Mouse (Mus musculus) myocyte (in vitro differentiated cells): ENCODE measurements around the gene Habp2. TPM values are rescaled to one million over a fixed set of nuclear protein-coding genes. Genes with fewer than 3 reads are reported as not detected.

Experiments
- H3K27me3 ChIP-seq: one replicate; pipeline ENCODE4 v1.6.1; 2011; ENCODE audit not compliant: control insufficient read depth, insufficient read depth, insufficient read length
- H3K36me3 ChIP-seq: one replicate; pipeline ENCODE4 v1.6.1; 2011; ENCODE audit not compliant: control insufficient read depth, insufficient read depth
- H3K4me2 ChIP-seq: one replicate; pipeline ENCODE4 v1.6.1; 2011; ENCODE audit warnings: low read depth, control low read depth
- H3K4me3 ChIP-seq: one replicate; pipeline ENCODE4 v1.5.1; 2011; ENCODE audit warnings: mild to moderate bottlenecking, control low read depth, moderate library complexity
- H3K79me2 ChIP-seq: one replicate; pipeline ENCODE4 v1.6.1; 2011; ENCODE audit not compliant: control insufficient read depth, insufficient read depth
- H3ac ChIP-seq: one replicate; pipeline ENCODE4 v1.6.1; 2011; ENCODE audit not compliant: control insufficient read depth, insufficient read length
- CEBPB ChIP-seq: IDR thresholded peaks from 2 replicates; pipeline ENCODE4 v1.6.1; 2011; ENCODE audit warnings: mild to moderate bottlenecking, moderate library complexity; ENCODE audit not compliant: poor library complexity, insufficient read depth, severe bottlenecking
- E2F4 ChIP-seq: IDR thresholded peaks from one replicate; pipeline ENCODE4 v1.6.1; 2011; ENCODE audit warnings: mild to moderate bottlenecking, control low read depth, moderate library complexity; ENCODE audit not compliant: insufficient read depth
- MAX ChIP-seq: IDR thresholded peaks from one replicate; pipeline ENCODE4 v1.6.1; 2011; ENCODE audit warnings: low read depth, mild to moderate bottlenecking, control low read depth
- MYOD1 ChIP-seq, 3 experiments: IDR thresholded peaks; one replicate each; pipeline ENCODE4 v1.6.1; 2011; ENCODE audit warnings: control low read depth in 2 of 3, low read depth in 2 of 3, mild to moderate bottlenecking in 2 of 3, moderate library complexity in 1 of 3; ENCODE audit not compliant: insufficient read length in 2 of 3, control insufficient read depth in 1 of 3
- MYOG ChIP-seq, 3 experiments: IDR thresholded peaks; one replicate each; pipeline ENCODE4 v1.6.1; 2011; ENCODE audit warnings: control low read depth in 2 of 3, low read depth in 2 of 3, mild to moderate bottlenecking in 2 of 3; ENCODE audit not compliant: insufficient read length in 2 of 3, control insufficient read depth in 1 of 3, insufficient read depth in 1 of 3
- POLR2A ChIP-seq: IDR thresholded peaks from one replicate; pipeline ENCODE4 v1.6.1; 2011; ENCODE audit warnings: low read depth, mild to moderate bottlenecking, control low read depth, moderate library complexity; ENCODE audit not compliant: insufficient read length
- POLR2AphosphoS2 ChIP-seq: IDR thresholded peaks from one replicate; pipeline ENCODE4 v1.6.1; 2011; ENCODE audit warnings: low read depth, control low read depth; ENCODE audit not compliant: insufficient read length
- REST ChIP-seq: IDR thresholded peaks from one replicate; pipeline ENCODE4 v1.6.1; 2011; ENCODE audit warnings: mild to moderate bottlenecking, control low read depth, moderate library complexity; ENCODE audit not compliant: insufficient read depth, insufficient read length
- SRF ChIP-seq: IDR thresholded peaks from one replicate; pipeline ENCODE4 v1.6.1; 2011; ENCODE audit warnings: low read depth; ENCODE audit not compliant: control insufficient read depth, insufficient read length
- TCF12 ChIP-seq: IDR thresholded peaks from one replicate; pipeline ENCODE4 v1.6.1; 2011; ENCODE audit warnings: mild to moderate bottlenecking, control low read depth; ENCODE audit not compliant: poor library complexity, insufficient read depth, severe bottlenecking
- TCF3 ChIP-seq: IDR thresholded peaks from one replicate; pipeline ENCODE4 v1.6.1; 2011; ENCODE audit warnings: low read depth, control low read depth; ENCODE audit not compliant: insufficient read length
- USF1 ChIP-seq: IDR thresholded peaks from one replicate; pipeline ENCODE4 v1.6.1; 2011; ENCODE audit warnings: low read depth, mild to moderate bottlenecking, control low read depth, moderate library complexity
- polyA plus RNA-seq: library from polyadenylated mRNA; unstranded; fragments of >200 nt; fragmentation: generic; extraction: Trizol; gene quantifications from one replicate; pipeline ENCODE4 v1.2.1, GENCODE M21; 2012; ENCODE audit warnings: missing spikeins

The Habp2 gene
- polyA plus RNA-seq, 1 experiment = 0.49 TPM

- no peak overlapping the region for H3K4me2 ChIP-seq
- H3ac ChIP-seq = no peak overlapping the region
- H3K4me3 ChIP-seq = no peak overlapping the region
- H3K79me2 ChIP-seq = no peaks in the 10 kb centered on the region
- H3K27me3 ChIP-seq = peaks cover 19% of the 10 kb centered on the region
- H3K36me3 ChIP-seq = no peaks in the 10 kb centered on the region
- no peak for TF ChIP-seq MYOG (IDR thresholded peaks at IDR 0.05; ENCODE audit: control insufficient read depth in 1 of 3, insufficient read depth in 1 of 3, insufficient read length in 2 of 3, low read depth in 2 of 3)
- no peak for TF ChIP-seq SRF
- TF ChIP-seq REST = no peak
- TF ChIP-seq POLR2A = no peak
- no peak for TF ChIP-seq CEBPB
- TF ChIP-seq TCF3 = no peak
- TF ChIP-seq MYOD1 (IDR thresholded peaks at IDR 0.05; ENCODE audit: control insufficient read depth in 1 of 3, insufficient read length in 2 of 3, low read depth in 2 of 3) = no peak
- no peak for TF ChIP-seq E2F4
- no peak for TF ChIP-seq USF1
- no peak for TF ChIP-seq TCF12
- no peak for TF ChIP-seq MAX
- no peak for TF ChIP-seq POLR2AphosphoS2
These were observed 8.6 kb upstream of the Habp2 start for GRCm38 (mm10) chr19:56278366-56278765.

- no peaks in the 10 kb centered on the region for H3K79me2 ChIP-seq
- H3K4me2 ChIP-seq = peak overlapping the region; percentile 27
- no peaks in the 10 kb centered on the region for H3K36me3 ChIP-seq
- H3K27me3 ChIP-seq = no peaks in the 10 kb centered on the region
- H3ac ChIP-seq = no peak overlapping the region
- no peak overlapping the region for H3K4me3 ChIP-seq
- TF ChIP-seq REST (no peak), MYOG (IDR thresholded peaks at IDR 0.05; ENCODE audit: control insufficient read depth in 1 of 3, insufficient read depth in 1 of 3, insufficient read length in 2 of 3, low read depth in 2 of 3) (no peak), TCF12 (no peak), POLR2A (no peak), SRF (no peak), MYOD1 (IDR thresholded peaks at IDR 0.05; ENCODE audit: control insufficient read depth in 1 of 3, insufficient read length in 2 of 3, low read depth in 2 of 3) (no peak)
These were observed 1.7 kb upstream of the Habp2 start for GRCm38 (mm10) chr19:56285222-56285621.

- no peaks in the 10 kb centered on the region for H3K36me3 ChIP-seq
- no peaks in the 10 kb centered on the region for H3K79me2 ChIP-seq
- no peak overlapping the region for H3K4me3 ChIP-seq
- TF ChIP-seq TCF3 (no peak), E2F4 (no peak), REST (no peak), POLR2A (no peak), MYOG (IDR thresholded peaks at IDR 0.05; ENCODE audit: control insufficient read depth in 1 of 3, insufficient read depth in 1 of 3, insufficient read length in 2 of 3, low read depth in 2 of 3) (no peak), USF1 (no peak), MYOD1 (IDR thresholded peaks at IDR 0.05; ENCODE audit: control insufficient read depth in 1 of 3, insufficient read length in 2 of 3, low read depth in 2 of 3) (no peak), MAX (no peak), CEBPB (no peak), SRF (no peak), TCF12 (no peak), POLR2AphosphoS2 (no peak)
- no peak overlapping the region for H3ac ChIP-seq
- H3K4me2 ChIP-seq = peak overlapping the region; percentile 56
- H3K27me3 ChIP-seq = no peaks in the 10 kb centered on the region
These were observed 837 bp downstream of the Habp2 start for GRCm38 (mm10) chr19:56287580-56288367.

GRCm38 (mm10) chr19:56288436-56288835 is 1.5 kb downstream of the Habp2 start:
- TF ChIP-seq USF1 (no peak), MYOD1 (IDR thresholded peaks at IDR 0.05; ENCODE audit: control insufficient read depth in 1 of 3, insufficient read length in 2 of 3, low read depth in 2 of 3) (no peak), POLR2AphosphoS2 (no peak), TCF3 (no peak), MYOG (IDR thresholded peaks at IDR 0.05; ENCODE audit: control insufficient read depth in 1 of 3, insufficient read depth in 1 of 3, insufficient read length in 2 of 3, low read depth in 2 of 3) (no peak), POLR2A (no peak), SRF (no peak), E2F4 (no peak), MAX (no peak), REST (no peak), CEBPB (no peak), TCF12 (no peak)
- Histone ChIP-seq H3K27me3 (no peaks in the 10 kb centered on the region), H3K4me3 (no peak overlapping the region), H3ac (no peak overlapping the region), H3K4me2 (peak overlapping the region; percentile 56), H3K79me2 (no peaks in the 10 kb centered on the region), H3K36me3 (no peaks in the 10 kb centered on the region)
